Mouse (Mus musculus) G1E (cell line): Measurements from ENCODE around the gene 9230113P08Rik.
"Not testable (repeated sequence)": the region's sequence is repeated elsewhere in the genome, so short reads cannot be mapped to it uniquely, and the experiment has no call there.

Source experiments
- CTCF ChIP-seq: IDR thresholded peaks from 2 replicates; pipeline ENCODE4 v1.5.1; 2012; ENCODE audit warnings: low read depth, low read length, inconsistent platforms, mixed read lengths
- GATA1 ChIP-seq: IDR thresholded peaks from 2 replicates; pipeline ENCODE4 v1.6.1; 2012; ENCODE audit warnings: borderline replicate concordance, low read length, inconsistent platforms, mixed read lengths
- TAL1 ChIP-seq: conservative IDR thresholded peaks from 2 replicates; pipeline ENCODE4 v1.6.1; 2012; ENCODE audit warnings: low read depth, low read length, inconsistent platforms, mixed read lengths

DNA sequence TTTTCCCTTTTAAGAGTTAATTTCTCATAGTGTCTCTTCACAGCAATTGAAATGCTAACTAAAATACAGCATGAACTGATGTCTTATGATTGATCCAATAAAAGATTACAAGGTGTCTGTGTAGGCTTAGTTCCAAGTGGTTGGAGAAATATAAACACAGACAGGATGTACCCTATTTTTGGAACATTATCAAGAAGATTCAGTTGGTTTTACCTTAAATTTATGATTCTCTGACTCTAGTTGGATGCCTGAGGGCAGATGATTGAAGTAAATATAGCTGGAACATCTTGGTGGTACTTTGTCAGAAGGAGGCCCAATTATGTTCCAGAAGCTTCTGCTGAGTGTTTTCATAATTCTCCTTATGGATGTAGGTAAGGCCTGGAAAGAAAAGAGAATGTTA, at the start of gene 9230113P08Rik:
- TF ChIP-seq CTCF, GATA1, TAL1: not testable (repeated sequence)
